Mouse (Mus musculus) gastrocnemius, adult 8-10 months (tissue): ENCODE measurements around the gene Epha6. TPM values are rescaled to one million over a fixed set of nuclear protein-coding genes. Genes with fewer than 3 reads are reported as not detected.

Experiments
- DNase-seq, 2 experiments: peaks; one replicate each; pipeline ENCODE4 v3.0.0; 2022; ENCODE audit warnings: low spot score in 2 of 2
- microRNA-seq: library from miRNA; unstranded; fragments of <30 nt; microRNA quantifications from one replicate; pipeline ENCODE4 v1.2.0, GENCODE M21; 2022
- total RNA-seq, 4 experiments: library from RNA; stranded (reverse); gene quantifications; 2 replicates each; pipeline ENCODE4 v1.2.4; 2022

Epha6 gene
- total RNA-seq, 4 experiments from 2014 or later = not detected

- DNase-seq = no peak
These were observed 920.2 kb downstream of the Epha6 start for GRCm38 (mm10) chr16:59685135-59685534.

DNA sequence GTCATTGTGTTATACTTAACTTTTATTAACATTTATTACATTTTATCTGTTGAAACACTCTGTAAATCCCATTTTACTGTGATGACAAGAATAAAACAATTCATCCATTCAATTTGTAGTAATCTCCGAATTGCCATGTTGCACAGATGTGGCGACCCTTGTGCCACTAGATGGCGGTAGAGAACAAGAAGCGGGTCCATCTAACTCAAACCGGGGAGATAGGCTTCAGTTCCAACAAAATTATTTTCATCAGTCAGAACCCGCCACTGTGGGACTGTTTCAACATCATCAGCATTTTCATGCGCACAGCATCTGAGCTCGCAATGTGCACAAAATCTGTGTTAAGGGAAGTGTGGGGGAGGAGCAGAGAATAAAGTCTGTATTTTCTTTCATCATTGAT, 921.9 kb downstream of the Epha6 start:
- DNase-seq = peak in 1 of 2 experiments; percentile 14

GRCm38 (mm10) chr16:59682216-59682891, 923.0 kb downstream of the Epha6 start:
- no peak for DNase-seq

DNA sequence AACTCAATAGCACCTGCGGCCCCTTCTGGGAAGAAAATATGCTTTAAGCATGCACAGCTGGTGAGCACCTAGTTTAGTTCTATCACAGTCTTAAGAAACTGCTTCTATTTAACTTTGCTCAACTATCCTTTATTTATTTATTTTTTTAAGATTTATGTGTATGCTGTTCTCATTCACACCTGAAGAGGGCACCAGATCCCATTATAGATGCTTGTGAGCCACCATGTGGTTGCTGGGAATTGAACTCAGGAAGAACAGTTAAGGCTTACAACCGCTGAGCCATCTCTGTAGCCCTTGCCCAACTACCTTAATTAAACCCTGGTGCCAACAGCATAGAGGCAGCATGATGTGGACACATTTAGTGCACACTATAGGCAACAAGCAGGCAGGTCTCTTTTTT, 938.4 kb downstream of the Epha6 start:
- DNase-seq = no peak

- no peak for DNase-seq
These were observed 961.6 kb downstream of the Epha6 start for GRCm38 (mm10) chr16:59643766-59644165.

GRCm38 (mm10) chr16:59639985-59640384, 965.3 kb downstream of the Epha6 start:
- DNase-seq = no peak

GRCm38 (mm10) chr16:59639102-59639691, 966.1 kb downstream of the Epha6 start, which contains the start of gene Arl6:
Gene Arl6 (minus strand): TSS chr16:59639391.
- peak; percentile 87 to 91 for DNase-seq

GRCm38 (mm10) chr16:59634598-59634997, 970.7 kb downstream of the Epha6 start:
- no peak for DNase-seq

- DNase-seq = no peak
These were observed 983.8 kb downstream of the Epha6 start for GRCm38 (mm10) chr16:59621554-59621953.

DNA sequence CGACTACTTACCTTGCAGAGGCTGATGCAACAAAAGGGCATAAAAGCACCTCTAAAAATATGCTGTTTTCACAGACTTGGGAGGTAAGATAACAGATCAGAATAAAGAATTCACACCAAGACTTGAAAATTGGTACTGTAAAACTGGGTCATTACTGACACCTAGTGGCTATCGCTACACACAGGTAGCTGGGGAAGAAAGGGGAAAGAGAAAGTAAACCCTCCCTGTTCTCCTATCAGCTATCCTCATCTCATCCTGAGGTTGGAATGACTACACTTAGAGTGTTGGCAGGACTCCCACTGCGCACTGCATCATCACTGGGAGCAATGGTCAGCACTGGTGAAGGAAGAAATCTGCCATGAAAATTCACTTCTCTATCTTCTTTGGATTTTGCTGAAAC, 988.2 kb downstream of the Epha6 start:
- DNase-seq = peak in 1 of 2 experiments; percentile 18

GRCm38 (mm10) chr16:59615675-59616074, 989.7 kb downstream of the Epha6 start:
- DNase-seq = no peak

GRCm38 (mm10) chr16:59610750-59611149, 994.6 kb downstream of the Epha6 start:
- DNase-seq = no peak

- no peak for DNase-seq
These were observed 1001.1 kb downstream of the Epha6 start for GRCm38 (mm10) chr16:59604078-59604781.

Small RNA genes within 50 kb of the gene (microRNA-seq; reads per million reads assigned to microRNA genes)
- gene Gm24755 = not detected
